Mouse (Mus musculus): ENCODE data around the gene Ankrd23. TPM values are rescaled to one million over a fixed set of nuclear protein-coding genes. Genes with fewer than 3 reads are reported as not detected.

Gene Ankrd23
- polyA plus RNA-seq, 1 experiment: 1.1 TPM

DNA sequence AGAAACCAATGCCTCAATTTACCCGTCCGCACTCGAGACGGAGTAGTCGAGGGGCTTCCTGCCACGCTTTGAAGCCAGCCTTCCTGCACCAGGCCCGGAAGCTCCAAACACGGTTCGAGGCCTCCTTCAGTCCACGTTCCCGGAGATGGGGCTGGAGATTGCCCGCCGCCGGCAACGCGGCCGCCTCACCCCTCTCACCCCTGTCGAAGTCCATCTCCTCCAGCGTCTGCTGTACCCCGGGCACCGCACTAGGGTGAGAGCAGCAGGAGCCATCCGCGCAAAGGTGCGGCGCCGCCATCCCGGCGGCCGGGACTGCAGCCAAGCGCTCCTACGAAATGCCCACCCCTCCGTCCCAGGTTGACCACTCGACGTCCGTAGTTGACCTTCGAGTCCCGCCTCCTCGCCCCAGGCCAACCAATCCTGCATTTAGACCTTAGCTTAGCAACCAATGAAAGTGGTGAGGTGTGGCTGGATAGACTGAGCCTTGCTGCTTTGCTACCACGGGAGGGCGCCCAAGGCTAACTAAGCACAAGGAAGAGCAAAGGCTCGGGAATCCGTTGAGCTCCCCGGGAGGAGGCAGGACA, 10.3 kb upstream of the Ankrd23 start, which contains the start of gene Ankrd39:
Gene Ankrd39 (minus strand): TSS at position 558 of the 584 bp plus-strand sequence.
- Histone ChIP-seq H3K79me2 (ENCODE audit: control insufficient read depth, insufficient read depth) (peaks cover 33% of the 10 kb centered on the region), H3K4me3 (ENCODE audit: insufficient read depth, poor library complexity, severe bottlenecking) (peak within 1 kb of the TSS; percentile 51), H3K27me3 (ENCODE audit: control insufficient read depth, insufficient read depth, insufficient read length) (no peaks in the 10 kb centered on the region), H3K36me3 (ENCODE audit: control insufficient read depth, insufficient read depth) (peaks cover 32% of the 10 kb centered on the region), H3ac (ENCODE audit: control insufficient read depth, insufficient read length, low read depth) (peak within 1 kb of the TSS; percentile 80), H3K79me3 (ENCODE audit: low read depth) (peaks cover 6% of the 10 kb centered on the region)
- peak; percentile 86 for TF ChIP-seq CTCF (IDR thresholded peaks at IDR 0.05; ENCODE audit: control insufficient read depth, insufficient read depth, insufficient read length)
- no peak for TF ChIP-seq FOSL1 (IDR thresholded peaks at IDR 0.05; ENCODE audit: insufficient read depth, low read length, poor library complexity, severe bottlenecking)

DNA sequence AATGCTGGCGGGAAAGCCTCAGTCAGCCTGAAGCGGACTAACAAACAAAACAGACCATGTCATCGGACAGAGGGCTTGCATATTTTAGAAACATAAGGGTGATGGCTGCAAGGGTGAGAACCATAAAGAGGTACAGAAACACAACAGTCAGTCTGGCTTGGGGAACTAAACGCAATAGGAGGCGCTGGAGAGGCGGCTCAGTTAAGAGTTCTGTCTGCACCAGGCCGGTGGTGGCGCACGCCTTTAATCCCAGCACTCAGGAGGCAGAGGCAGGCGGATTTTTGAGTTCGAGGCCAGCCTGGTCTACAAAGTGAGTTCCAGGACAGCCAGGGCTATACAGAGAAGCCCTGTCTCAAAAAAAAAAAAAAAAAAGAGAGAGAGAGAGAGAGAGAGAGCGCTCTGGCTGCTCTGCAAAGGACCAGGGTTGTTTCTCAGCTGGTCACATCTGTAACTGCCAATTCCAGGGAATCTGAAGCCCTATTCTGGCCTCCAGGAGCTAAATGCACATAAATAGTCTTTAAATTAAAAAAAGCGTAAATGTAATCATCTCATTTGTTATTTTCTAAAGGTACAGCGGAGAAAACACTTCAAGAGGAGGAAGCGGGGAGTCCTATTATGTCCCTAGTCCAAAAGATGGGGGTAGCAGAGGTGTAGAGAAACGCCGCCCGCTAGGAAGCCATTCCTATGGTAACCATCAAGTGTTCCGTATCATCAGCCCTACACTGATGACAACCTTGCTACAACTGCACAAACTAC, 9.3 kb upstream of the Ankrd23 start:
- no peaks in the 10 kb centered on the region for H3K27me3 ChIP-seq (ENCODE audit: control insufficient read depth, insufficient read depth, insufficient read length)
- no peak for TF ChIP-seq USF1 (IDR thresholded peaks at IDR 0.05; ENCODE audit: low read depth)
- no peak for TF ChIP-seq FOSL1 (IDR thresholded peaks at IDR 0.05; ENCODE audit: insufficient read depth, low read length, poor library complexity, severe bottlenecking)
- TF ChIP-seq MYOG (IDR thresholded peaks at IDR 0.05; ENCODE audit: control insufficient read depth, extremely low read depth, insufficient read length): no peak
- no peak for TF ChIP-seq CTCF (IDR thresholded peaks at IDR 0.05; ENCODE audit: control insufficient read depth, insufficient read depth, insufficient read length)
- TF ChIP-seq MYOD1 (IDR thresholded peaks at IDR 0.05; ENCODE audit: control insufficient read depth, insufficient read length, low read depth): no peak
- TF ChIP-seq MAX (IDR thresholded peaks at IDR 0.05): no peak
- TF ChIP-seq CEBPB (IDR thresholded peaks at IDR 0.05; ENCODE audit: low read depth): no peak
- H3ac ChIP-seq (ENCODE audit: control insufficient read depth, insufficient read length, low read depth): peak overlapping the region; percentile 80

DNA sequence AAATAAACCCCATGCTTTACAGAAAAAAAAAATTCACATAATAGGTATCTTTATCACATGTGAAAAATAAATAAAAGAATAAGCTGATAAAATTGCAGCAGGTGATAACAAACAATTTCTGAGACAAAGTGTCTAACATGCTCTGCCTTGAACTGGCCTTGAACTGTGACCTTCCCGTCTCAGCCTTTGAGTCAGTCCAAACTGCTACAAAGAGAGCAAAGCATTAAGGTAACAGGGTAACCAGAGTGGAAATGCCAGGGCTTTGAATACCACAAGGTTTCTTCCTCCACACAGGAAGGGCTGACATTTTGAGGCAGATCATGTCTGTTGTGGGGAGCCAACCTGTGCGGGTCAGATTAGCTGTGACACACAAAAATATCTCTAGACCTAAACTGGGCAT, 8.7 kb upstream of the Ankrd23 start:
- Histone ChIP-seq H3K36me3 (ENCODE audit: control insufficient read depth, insufficient read depth) (peaks cover 24% of the 10 kb centered on the region), H3K27me3 (ENCODE audit: control insufficient read depth, insufficient read depth, insufficient read length) (no peaks in the 10 kb centered on the region), H3ac (ENCODE audit: control insufficient read depth, insufficient read length, low read depth) (no peak overlapping the region), H3K4me3 (ENCODE audit: insufficient read depth, poor library complexity, severe bottlenecking) (no peak overlapping the region), H3K79me2 (ENCODE audit: control insufficient read depth, insufficient read depth) (peaks cover 32% of the 10 kb centered on the region), H3K79me3 (ENCODE audit: low read depth) (peaks cover 4% of the 10 kb centered on the region)
- no peak for TF ChIP-seq MYOG (IDR thresholded peaks at IDR 0.05; ENCODE audit: control insufficient read depth, extremely low read depth, insufficient read length)
- no peak for TF ChIP-seq MYOD1 (IDR thresholded peaks at IDR 0.05; ENCODE audit: control insufficient read depth, insufficient read length, low read depth)

More for the DNA sequence above, 9.3 kb upstream of the Ankrd23 start:
- Histone ChIP-seq H3K4me3 (ENCODE audit: insufficient read depth, poor library complexity, severe bottlenecking) (peak overlapping the region; percentile 51), H3K79me2 (ENCODE audit: control insufficient read depth, insufficient read depth) (peaks cover 33% of the 10 kb centered on the region), H3K79me3 (ENCODE audit: low read depth) (peaks cover 6% of the 10 kb centered on the region), H3K36me3 (ENCODE audit: control insufficient read depth, insufficient read depth) (peaks cover 30% of the 10 kb centered on the region)

- Histone ChIP-seq H3ac (ENCODE audit: control insufficient read depth, insufficient read length, low read depth) (no peak overlapping the region), H3K36me3 (ENCODE audit: control insufficient read depth, insufficient read depth) (peaks cover 8% of the 10 kb centered on the region)
- TF ChIP-seq MYOG (IDR thresholded peaks at IDR 0.05; ENCODE audit: control insufficient read depth, extremely low read depth, insufficient read length) (no peak), CEBPB (IDR thresholded peaks at IDR 0.05; ENCODE audit: low read depth) (no peak)
Observed at GRCm38 (mm10) chr1:36542925-36543324, 6.2 kb upstream of the Ankrd23 start.

GRCm38 (mm10) chr1:36541844-36542243, 5.2 kb upstream of the Ankrd23 start:
- Histone ChIP-seq H3K4me3 (ENCODE audit: insufficient read depth, poor library complexity, severe bottlenecking) (no peak overlapping the region), H3K36me3 (ENCODE audit: control insufficient read depth, insufficient read depth) (peaks cover 8% of the 10 kb centered on the region), H3K27me3 (ENCODE audit: control insufficient read depth, insufficient read depth, insufficient read length) (no peaks in the 10 kb centered on the region), H3ac (ENCODE audit: control insufficient read depth, insufficient read length, low read depth) (no peak overlapping the region), H3K79me2 (ENCODE audit: control insufficient read depth, insufficient read depth) (peaks cover 18% of the 10 kb centered on the region), H3K79me3 (ENCODE audit: low read depth) (peaks cover 4% of the 10 kb centered on the region)
- TF ChIP-seq CTCF (IDR thresholded peaks at IDR 0.05; ENCODE audit: control insufficient read depth, insufficient read depth, insufficient read length) (no peak), FOSL1 (IDR thresholded peaks at IDR 0.05; ENCODE audit: insufficient read depth, low read length, poor library complexity, severe bottlenecking) (no peak), CEBPB (IDR thresholded peaks at IDR 0.05; ENCODE audit: low read depth) (no peak), USF1 (IDR thresholded peaks at IDR 0.05; ENCODE audit: low read depth) (no peak), MAX (IDR thresholded peaks at IDR 0.05) (no peak), MYOG (IDR thresholded peaks at IDR 0.05; ENCODE audit: control insufficient read depth, extremely low read depth, insufficient read length) (no peak), MYOD1 (IDR thresholded peaks at IDR 0.05; ENCODE audit: control insufficient read depth, insufficient read length, low read depth) (no peak)

More at GRCm38 (mm10) chr1:36542925-36543324, 6.2 kb upstream of the Ankrd23 start:
- Histone ChIP-seq H3K79me3 (ENCODE audit: low read depth) (peaks cover 4% of the 10 kb centered on the region), H3K79me2 (ENCODE audit: control insufficient read depth, insufficient read depth) (peaks cover 18% of the 10 kb centered on the region), H3K4me3 (ENCODE audit: insufficient read depth, poor library complexity, severe bottlenecking) (no peak overlapping the region), H3K27me3 (ENCODE audit: control insufficient read depth, insufficient read depth, insufficient read length) (no peaks in the 10 kb centered on the region)

GRCm38 (mm10) chr1:36540807-36541206, 4.1 kb upstream of the Ankrd23 start:
- H3K27me3 ChIP-seq (ENCODE audit: control insufficient read depth, insufficient read depth, insufficient read length): no peaks in the 10 kb centered on the region
- H3ac ChIP-seq (ENCODE audit: control insufficient read depth, insufficient read length, low read depth): no peak overlapping the region
- no peak for TF ChIP-seq MAX (IDR thresholded peaks at IDR 0.05)
- TF ChIP-seq USF1 (IDR thresholded peaks at IDR 0.05; ENCODE audit: low read depth): no peak
- TF ChIP-seq MYOG (IDR thresholded peaks at IDR 0.05; ENCODE audit: control insufficient read depth, extremely low read depth, insufficient read length): no peak
- TF ChIP-seq CEBPB (IDR thresholded peaks at IDR 0.05; ENCODE audit: low read depth): no peak
- no peak for TF ChIP-seq FOSL1 (IDR thresholded peaks at IDR 0.05; ENCODE audit: insufficient read depth, low read length, poor library complexity, severe bottlenecking)
- no peak for TF ChIP-seq MYOD1 (IDR thresholded peaks at IDR 0.05; ENCODE audit: control insufficient read depth, insufficient read length, low read depth)
- TF ChIP-seq CTCF (IDR thresholded peaks at IDR 0.05; ENCODE audit: control insufficient read depth, insufficient read depth, insufficient read length): no peak
- H3K79me2 ChIP-seq (ENCODE audit: control insufficient read depth, insufficient read depth): peaks cover 8% of the 10 kb centered on the region
- peaks cover 8% of the 10 kb centered on the region for H3K36me3 ChIP-seq (ENCODE audit: control insufficient read depth, insufficient read depth)
- H3K79me3 ChIP-seq (ENCODE audit: low read depth): no peaks in the 10 kb centered on the region
- H3K4me3 ChIP-seq (ENCODE audit: insufficient read depth, poor library complexity, severe bottlenecking): no peak overlapping the region
